Mouse (Mus musculus): Measurements from ENCODE around the gene Cacna1b.

GRCm38 (mm10) chr2:24805621-24806020 is 42.7 kb upstream of the Cacna1b start:
- TF ChIP-seq CTCF (IDR thresholded peaks at IDR 0.05; ENCODE audit: low read depth), result no peak
- no peak for TF ChIP-seq EP300 (IDR thresholded peaks at IDR 0.05; ENCODE audit: low read depth)
